Mouse (Mus musculus): ENCODE results near the gene Slc7a8. TPM values are rescaled to one million over a fixed set of nuclear protein-coding genes. Genes with fewer than 3 reads are reported as not detected.

Gene Slc7a8
- polyA plus RNA-seq, 1 experiment = 2.0 TPM

GRCm38 (mm10) chr14:54687251-54687650, 94.5 kb downstream of the Slc7a8 start:
- peak overlapping the region; percentile 99 for H3K27ac ChIP-seq (ENCODE audit: insufficient read depth, low read length)
- H3K4me1 ChIP-seq (ENCODE audit: control insufficient read depth, insufficient read depth, low read length) = peaks cover 4% of the 10 kb centered on the region
- H3K4me3 ChIP-seq (ENCODE audit: insufficient read depth, low read length) = peak overlapping the region; percentile 82
- no peak for TF ChIP-seq POLR2A (IDR thresholded peaks at IDR 0.05; ENCODE audit: low read depth, low read length)
- TF ChIP-seq CTCF (IDR thresholded peaks at IDR 0.05; ENCODE audit: borderline replicate concordance, insufficient read depth, low read length) = no peak

- TF ChIP-seq POLR2A (IDR thresholded peaks at IDR 0.05; ENCODE audit: low read depth, low read length) = peak; percentile 89
- no peak for TF ChIP-seq CTCF (IDR thresholded peaks at IDR 0.05; ENCODE audit: borderline replicate concordance, insufficient read depth, low read length)
- Histone ChIP-seq H3K4me3 (ENCODE audit: insufficient read depth, low read length) (peak within 1 kb of the TSS; percentile 82), H3K27ac (ENCODE audit: insufficient read depth, low read length) (peak within 1 kb of the TSS; percentile 99), H3K4me1 (ENCODE audit: control insufficient read depth, insufficient read depth, low read length) (peaks cover 4% of the 10 kb centered on the region)
These were observed 95.1 kb downstream of the Slc7a8 start, which contains the start of gene Acin1 for GRCm38 (mm10) chr14:54686522-54687143. Gene Acin1, minus strand, starts transcription at chr14:54686931.

GRCm38 (mm10) chr14:54686063-54686521, 95.7 kb downstream of the Slc7a8 start, which contains the start of gene 1700123O20Rik:
Gene 1700123O20Rik, plus strand, starts transcription at chr14:54686216.
- no peak for TF ChIP-seq CTCF (IDR thresholded peaks at IDR 0.05; ENCODE audit: borderline replicate concordance, insufficient read depth, low read length)
- TF ChIP-seq POLR2A (IDR thresholded peaks at IDR 0.05; ENCODE audit: low read depth, low read length) = no peak; the same call in 1 of the 2 replicates
- Histone ChIP-seq H3K27ac (ENCODE audit: insufficient read depth, low read length) (peak within 1 kb of the TSS; percentile 99), H3K4me3 (ENCODE audit: insufficient read depth, low read length) (peak within 1 kb of the TSS; percentile 82)

GRCm38 (mm10) chr14:54685471-54685870, 96.3 kb downstream of the Slc7a8 start:
- H3K4me3 ChIP-seq (ENCODE audit: insufficient read depth, low read length) = peak overlapping the region; percentile 82
- TF ChIP-seq POLR2A (IDR thresholded peaks at IDR 0.05; ENCODE audit: low read depth, low read length) (no peak), CTCF (IDR thresholded peaks at IDR 0.05; ENCODE audit: borderline replicate concordance, insufficient read depth, low read length) (no peak)
- H3K27ac ChIP-seq (ENCODE audit: insufficient read depth, low read length) = peak overlapping the region; percentile 15; the same call in 1 of the 2 replicates
- H3K4me1 ChIP-seq (ENCODE audit: control insufficient read depth, insufficient read depth, low read length) = peaks cover 4% of the 10 kb centered on the region

More at GRCm38 (mm10) chr14:54686063-54686521, 95.7 kb downstream of the Slc7a8 start, which contains the start of gene 1700123O20Rik:
- H3K4me1 ChIP-seq (ENCODE audit: control insufficient read depth, insufficient read depth, low read length) = peaks cover 4% of the 10 kb centered on the region

GRCm38 (mm10) chr14:54682396-54682795, 99.3 kb downstream of the Slc7a8 start:
- no peak for TF ChIP-seq CTCF (IDR thresholded peaks at IDR 0.05; ENCODE audit: borderline replicate concordance, insufficient read depth, low read length)
- no peak for TF ChIP-seq POLR2A (IDR thresholded peaks at IDR 0.05; ENCODE audit: low read depth, low read length)
- Histone ChIP-seq H3K4me3 (ENCODE audit: insufficient read depth, low read length) (no peak overlapping the region), H3K27ac (ENCODE audit: insufficient read depth, low read length) (no peak overlapping the region), H3K4me1 (ENCODE audit: control insufficient read depth, insufficient read depth, low read length) (no peaks in the 10 kb centered on the region)

GRCm38 (mm10) chr14:54678657-54679304, 103.0 kb downstream of the Slc7a8 start:
- TF ChIP-seq POLR2A (IDR thresholded peaks at IDR 0.05; ENCODE audit: low read depth, low read length) (no peak), CTCF (IDR thresholded peaks at IDR 0.05; ENCODE audit: borderline replicate concordance, insufficient read depth, low read length) (no peak)
- Histone ChIP-seq H3K27ac (ENCODE audit: insufficient read depth, low read length) (no peak overlapping the region), H3K4me3 (ENCODE audit: insufficient read depth, low read length) (no peak overlapping the region)

GRCm38 (mm10) chr14:54676290-54676689, 105.5 kb downstream of the Slc7a8 start:
- Histone ChIP-seq H3K4me3 (ENCODE audit: insufficient read depth, low read length) (no peak overlapping the region), H3K4me1 (ENCODE audit: control insufficient read depth, insufficient read depth, low read length) (no peaks in the 10 kb centered on the region), H3K27ac (ENCODE audit: insufficient read depth, low read length) (no peak overlapping the region)
- TF ChIP-seq POLR2A (IDR thresholded peaks at IDR 0.05; ENCODE audit: low read depth, low read length) (no peak), CTCF (IDR thresholded peaks at IDR 0.05; ENCODE audit: borderline replicate concordance, insufficient read depth, low read length) (no peak)

More at GRCm38 (mm10) chr14:54678657-54679304, 103.0 kb downstream of the Slc7a8 start:
- no peaks in the 10 kb centered on the region for H3K4me1 ChIP-seq (ENCODE audit: control insufficient read depth, insufficient read depth, low read length)

- no peaks in the 10 kb centered on the region for H3K4me1 ChIP-seq (ENCODE audit: control insufficient read depth, insufficient read depth, low read length)
- H3K4me3 ChIP-seq (ENCODE audit: insufficient read depth, low read length) = no peak overlapping the region
- TF ChIP-seq CTCF (IDR thresholded peaks at IDR 0.05; ENCODE audit: borderline replicate concordance, insufficient read depth, low read length) = no peak
- TF ChIP-seq POLR2A (IDR thresholded peaks at IDR 0.05; ENCODE audit: low read depth, low read length) = no peak
- H3K27ac ChIP-seq (ENCODE audit: insufficient read depth, low read length) = no peak overlapping the region
These were observed 107.4 kb downstream of the Slc7a8 start for GRCm38 (mm10) chr14:54674317-54674716.

Other genes with a start within 250 kb of the Slc7a8 start
- 21.4 and 33.1 TPM in 2 replicates for gene Haus4, start 227.3 kb downstream of the Slc7a8 start, polyA plus RNA-seq (2011; ENCODE audit: insufficient read length, low read depth, missing spikeins)
- 39.4 and 44.3 TPM in 2 replicates for gene Ajuba, start 204.4 kb downstream of the Slc7a8 start, polyA plus RNA-seq (2011; ENCODE audit: insufficient read length, low read depth, missing spikeins)
- gene 4931414P19Rik, start 176.0 kb downstream of the Slc7a8 start, polyA plus RNA-seq (2011; ENCODE audit: insufficient read length, low read depth, missing spikeins) = 3.6 and 4.8 TPM in 2 replicates
- gene Psmb5, start 163.9 kb downstream of the Slc7a8 start, polyA plus RNA-seq (2011; ENCODE audit: insufficient read length, low read depth, missing spikeins) = 147 and 178 TPM in 2 replicates
- gene Psmb11, start 160.5 kb downstream of the Slc7a8 start, polyA plus RNA-seq (2011; ENCODE audit: insufficient read length, low read depth, missing spikeins) = not detected in 2 replicates
- not detected in 2 replicates for gene Gm17606, start 141.0 kb downstream of the Slc7a8 start, polyA plus RNA-seq (2011; ENCODE audit: insufficient read length, low read depth, missing spikeins)
- 3.4 and 5.3 TPM in 2 replicates for gene Cdh24, start 140.6 kb downstream of the Slc7a8 start, polyA plus RNA-seq (2011; ENCODE audit: insufficient read length, low read depth, missing spikeins)
- 51.6 and 58.9 TPM in 2 replicates for gene 1700123O20Rik, start 95.7 kb downstream of the Slc7a8 start, polyA plus RNA-seq (2011; ENCODE audit: insufficient read length, low read depth, missing spikeins)
- gene Acin1, start 95.0 kb downstream of the Slc7a8 start, polyA plus RNA-seq (2011; ENCODE audit: insufficient read length, low read depth, missing spikeins) = 184 and 243 TPM in 2 replicates
- not detected in 2 replicates for gene Gm29776, start 83.1 kb downstream of the Slc7a8 start, polyA plus RNA-seq (2011; ENCODE audit: insufficient read length, low read depth, missing spikeins)
- gene Cebpe, start 69.8 kb downstream of the Slc7a8 start, polyA plus RNA-seq (2011; ENCODE audit: insufficient read length, low read depth, missing spikeins) = not detected in 2 replicates
- not detected in 2 replicates for gene Rnf212b, start 32.2 kb upstream of the Slc7a8 start, polyA plus RNA-seq (2011; ENCODE audit: insufficient read length, low read depth, missing spikeins)
- gene Homez, start 89.0 kb upstream of the Slc7a8 start, polyA plus RNA-seq (2011; ENCODE audit: insufficient read length, low read depth, missing spikeins) = 5.4 and 6.9 TPM in 2 replicates
- 8.4 and 10.9 TPM in 2 replicates for gene Ppp1r3e, start 95.6 kb upstream of the Slc7a8 start, polyA plus RNA-seq (2011; ENCODE audit: insufficient read length, low read depth, missing spikeins)
- 48.3 and 53.1 TPM in 2 replicates for gene Bcl2l2, start 101.4 kb upstream of the Slc7a8 start, polyA plus RNA-seq (2011; ENCODE audit: insufficient read length, low read depth, missing spikeins)
- not detected in 2 replicates for gene Gm20521, start 101.5 kb upstream of the Slc7a8 start, polyA plus RNA-seq (2011; ENCODE audit: insufficient read length, low read depth, missing spikeins)
- gene Pabpn1, start 110.6 kb upstream of the Slc7a8 start, polyA plus RNA-seq (2011; ENCODE audit: insufficient read length, low read depth, missing spikeins) = 168 and 172 TPM in 2 replicates
- gene Slc22a17, start 131.2 kb upstream of the Slc7a8 start, polyA plus RNA-seq (2011; ENCODE audit: insufficient read length, low read depth, missing spikeins) = 17.7 and 20.9 TPM in 2 replicates
- gene Efs, start 144.2 kb upstream of the Slc7a8 start, polyA plus RNA-seq (2011; ENCODE audit: insufficient read length, low read depth, missing spikeins) = 17.5 and 26.9 TPM in 2 replicates
- not detected in 2 replicates for gene Il25, start 150.7 kb upstream of the Slc7a8 start, polyA plus RNA-seq (2011; ENCODE audit: insufficient read length, low read depth, missing spikeins)
- gene Cmtm5, start 154.3 kb upstream of the Slc7a8 start, polyA plus RNA-seq (2011; ENCODE audit: insufficient read length, low read depth, missing spikeins) = not detected in 2 replicates
- gene Myh6, start 185.0 kb upstream of the Slc7a8 start, polyA plus RNA-seq (2011; ENCODE audit: insufficient read length, low read depth, missing spikeins) = 1.0 TPM in 1 of 2 replicates, not detected in the other
- not detected in 2 replicates for gene Gm17428, start 195.0 kb upstream of the Slc7a8 start, polyA plus RNA-seq (2011; ENCODE audit: insufficient read length, low read depth, missing spikeins)
- gene Myh7, start 212.7 kb upstream of the Slc7a8 start, polyA plus RNA-seq (2011; ENCODE audit: insufficient read length, low read depth, missing spikeins) = not detected in 2 replicates
- 32.8 and 37.7 TPM in 2 replicates for gene Ngdn, start 233.5 kb upstream of the Slc7a8 start, polyA plus RNA-seq (2011; ENCODE audit: insufficient read length, low read depth, missing spikeins)